Mouse (Mus musculus): ENCODE measurements around the gene Cdk6.

DNA sequence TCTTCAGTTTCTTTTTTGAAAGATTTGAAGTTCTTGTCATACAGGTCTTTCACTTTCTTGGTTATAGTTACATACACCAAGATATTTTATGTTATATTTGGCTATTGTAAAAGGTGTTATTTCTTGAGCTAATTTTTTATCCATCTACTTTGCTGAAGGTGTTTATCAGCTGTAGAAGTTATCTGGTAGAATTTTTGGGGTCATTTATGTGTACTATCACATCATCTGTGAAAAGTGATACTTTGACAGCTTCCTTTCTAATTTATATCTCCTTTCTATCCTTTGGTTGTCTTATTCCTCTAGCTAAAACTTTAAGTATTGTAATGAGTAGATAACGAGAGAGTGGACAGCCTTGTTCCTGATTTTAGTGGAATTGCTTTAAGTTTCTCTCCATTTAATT lies 210.2 kb downstream of the Cdk6 start:
- TF ChIP-seq POLR2A (IDR thresholded peaks at IDR 0.05; ENCODE audit: borderline replicate concordance, extremely low read depth, low read depth, low read length) = no peak
- no peak for TF ChIP-seq CTCF (IDR thresholded peaks at IDR 0.05; ENCODE audit: insufficient read depth, low read length)
